Mouse (Mus musculus): ENCODE data around the gene Atoh1. TPM values are rescaled to one million over a fixed set of nuclear protein-coding genes. Genes with fewer than 3 reads are reported as not detected.

Gene Atoh1
- total and polyA plus RNA-seq, 3 experiments: not detected

DNA sequence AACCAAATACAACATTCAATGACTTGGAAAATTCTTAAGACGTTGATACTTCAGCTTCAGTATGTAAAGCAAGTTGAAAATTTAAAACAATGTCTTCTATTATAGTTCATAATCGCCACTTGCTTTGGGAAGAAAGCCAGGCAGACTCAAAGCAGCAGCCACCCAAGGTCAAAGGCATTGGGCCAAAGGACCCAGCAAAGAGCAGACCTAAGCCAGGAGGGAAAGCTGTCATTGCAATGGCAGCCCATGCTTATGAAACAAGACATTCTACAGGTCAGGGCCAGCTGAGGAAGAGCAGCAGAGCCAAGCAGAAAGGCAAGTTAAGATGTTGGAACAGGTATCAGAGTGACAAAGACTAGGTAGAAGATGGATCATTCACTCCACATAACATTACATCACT, 25.3 kb upstream of the Atoh1 start:
- no peak for DNase-seq (ENCODE audit: extremely low read depth)
- dilution Hi-C loops (cut with MboI; ENCODE audit: extremely low pct_ligation_motif_present, extremely low pct_unique_long_range_greater_than_20kb, low sequenced_read_pairs): no loop called here
- H3K4me2 ChIP-seq (ENCODE audit: insufficient read depth, low read depth, poor library complexity, severe bottlenecking): no peak overlapping the region
- H3K27ac ChIP-seq (ENCODE audit: insufficient read depth, low read depth): no peak overlapping the region
- no peaks in the 10 kb centered on the region for H3K79me2 ChIP-seq (replicated peaks; ENCODE audit: control insufficient read depth, extremely low read depth, insufficient read depth, poor library complexity, severe bottlenecking)
- no peak overlapping the region for H3K9ac ChIP-seq (ENCODE audit: insufficient read depth, low read depth)
- H3K4me3 ChIP-seq (replicated peaks in 1 of 3; ENCODE audit: low read depth in 2 of 3, low read length in 2 of 3, poor library complexity in 1 of 3): no peak overlapping the region
- TF ChIP-seq ELF1 (IDR thresholded peaks at IDR 0.05; ENCODE audit: low read depth, low read length): no peak
- TF ChIP-seq JUND (conservative IDR thresholded peaks at IDR 0.05; ENCODE audit: low read depth, low read length): no peak
- TF ChIP-seq E2F4 (IDR thresholded peaks at IDR 0.05; ENCODE audit: insufficient replicate concordance, low read depth, low read length): no peak
- no peak for TF ChIP-seq ETS1 (conservative IDR thresholded peaks at IDR 0.05; ENCODE audit: low read depth, low read length)
- no peak for TF ChIP-seq JUN (IDR thresholded peaks at IDR 0.05; ENCODE audit: insufficient read depth, low read depth, low read length)
- no peak for TF ChIP-seq TBP (conservative IDR thresholded peaks at IDR 0.05; ENCODE audit: low read depth, low read length)
- no peak for TF ChIP-seq GABPA (IDR thresholded peaks at IDR 0.05; ENCODE audit: insufficient replicate concordance, low read depth, low read length)
- no peak for TF ChIP-seq ZKSCAN1 (IDR thresholded peaks at IDR 0.05; ENCODE audit: borderline replicate concordance, low read depth, low read length)
- TF ChIP-seq NRF1 (IDR thresholded peaks at IDR 0.05; ENCODE audit: low read depth, low read length): no peak
- no peak for TF ChIP-seq ZMIZ1 (IDR thresholded peaks at IDR 0.05; ENCODE audit: low read depth, low read length)
- TF ChIP-seq KAT2A (IDR thresholded peaks at IDR 0.05; ENCODE audit: insufficient replicate concordance, low read length): no peak
- no peak for TF ChIP-seq MXI1 (IDR thresholded peaks at IDR 0.05; ENCODE audit: low read depth, low read length)
- TF ChIP-seq PAX5 (IDR thresholded peaks at IDR 0.05; ENCODE audit: low read length): no peak
- TF ChIP-seq UBTF (IDR thresholded peaks at IDR 0.05; ENCODE audit: low read depth, low read length): no peak
- TF ChIP-seq MAX (IDR thresholded peaks at IDR 0.05; ENCODE audit: low read length): no peak
- TF ChIP-seq MEF2A (IDR thresholded peaks at IDR 0.05; ENCODE audit: borderline replicate concordance, low read depth, low read length): no peak
- no peak for TF ChIP-seq RCOR1 (conservative IDR thresholded peaks at IDR 0.05; ENCODE audit: low read depth, low read length)
- no peak for TF ChIP-seq USF2 (conservative IDR thresholded peaks at IDR 0.05; ENCODE audit: low read depth, low read length)
- no peak for TF ChIP-seq POLR2A (IDR thresholded peaks at IDR 0.05; ENCODE audit: low read depth, low read length)
- no peaks in the 10 kb centered on the region for H3K36me3 ChIP-seq (replicated peaks in 1 of 2; ENCODE audit: control insufficient read depth in 1 of 2, insufficient read depth in 1 of 2, low read length in 1 of 2)
- H3K9me3 ChIP-seq (replicated peaks; ENCODE audit: low read length): peaks cover 61% of the 10 kb centered on the region
- no peaks in the 10 kb centered on the region for H3K4me1 ChIP-seq (ENCODE audit: control insufficient read depth in 1 of 2, insufficient read depth in 2 of 2)
- no peaks in the 10 kb centered on the region for H3K27me3 ChIP-seq (replicated peaks)
- in situ Hi-C loops (cut with MboI; ENCODE audit: low pct_ligation_motif_present, low pct_unique_long_range_greater_than_20kb, low sequenced_read_pairs): no loop called here

DNA sequence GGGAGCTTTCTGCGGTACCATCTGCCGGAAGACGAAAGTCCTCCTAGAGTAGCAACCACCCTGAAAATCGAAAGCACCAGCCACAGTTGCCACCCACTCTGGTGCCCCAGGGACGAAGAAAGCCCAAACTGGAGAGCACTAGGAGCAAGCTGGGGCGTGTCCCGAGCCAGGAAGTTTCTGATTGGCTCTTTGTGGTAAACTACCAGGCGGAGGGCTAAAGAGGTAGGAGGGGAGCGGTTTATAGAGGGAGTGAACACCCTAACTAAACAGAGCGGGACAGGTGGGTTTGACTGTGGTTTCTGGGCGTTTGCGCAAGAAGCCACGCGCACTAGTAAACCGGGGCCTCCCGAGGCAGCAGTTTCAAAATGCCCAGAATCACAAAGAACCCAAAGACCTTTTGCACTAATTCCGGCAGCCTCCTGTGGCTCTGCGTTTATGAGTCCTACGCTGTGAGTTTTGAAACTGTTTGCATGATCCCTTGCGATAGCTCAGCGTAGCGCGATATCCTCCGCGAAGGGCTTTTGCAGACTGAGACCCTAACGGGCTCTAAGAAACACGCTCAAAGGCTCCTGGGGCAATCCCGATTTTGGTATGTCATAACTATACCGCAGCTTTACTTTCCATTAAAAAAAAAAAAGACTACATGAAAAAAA, 1.0 kb upstream of the Atoh1 start:
- H3K4me3 ChIP-seq (replicated peaks in 1 of 3; ENCODE audit: low read depth in 2 of 3, low read length in 2 of 3, poor library complexity in 1 of 3): no peak overlapping the region
- TF ChIP-seq ZKSCAN1 (IDR thresholded peaks at IDR 0.05; ENCODE audit: borderline replicate concordance, low read depth, low read length) (no peak), ETS1 (conservative IDR thresholded peaks at IDR 0.05; ENCODE audit: low read depth, low read length) (no peak), SIN3A (IDR thresholded peaks at IDR 0.05; ENCODE audit: low read length) (no peak), IRF4 (IDR thresholded peaks at IDR 0.05; ENCODE audit: low read depth, low read length) (no peak), ZC3H11A (IDR thresholded peaks at IDR 0.05; ENCODE audit: low read depth, low read length) (no peak), MAFK (IDR thresholded peaks at IDR 0.05; ENCODE audit: insufficient replicate concordance, low read length) (no peak), JUN (IDR thresholded peaks at IDR 0.05; ENCODE audit: insufficient read depth, low read depth, low read length) (no peak), UBTF (IDR thresholded peaks at IDR 0.05; ENCODE audit: low read depth, low read length) (no peak), NELFE (IDR thresholded peaks at IDR 0.05; ENCODE audit: low read depth, low read length) (no peak), TCF12 (IDR thresholded peaks at IDR 0.05; ENCODE audit: low read depth, low read length) (no peak), RCOR1 (conservative IDR thresholded peaks at IDR 0.05; ENCODE audit: low read depth, low read length) (no peak), MAZ (IDR thresholded peaks at IDR 0.05; ENCODE audit: low read depth, low read length) (no peak), POLR2A (IDR thresholded peaks at IDR 0.05; ENCODE audit: low read depth, low read length) (no peak), CHD1 (IDR thresholded peaks at IDR 0.05; ENCODE audit: low read depth, low read length) (no peak), CTCF (conservative IDR thresholded peaks at IDR 0.05 in 1 of 2, IDR thresholded peaks at IDR 0.05 in 1 of 2; ENCODE audit: low read depth in 2 of 2, low read length in 2 of 2) (no peak)
- in situ Hi-C loops (cut with MboI; ENCODE audit: low pct_ligation_motif_present, low pct_unique_long_range_greater_than_20kb, low sequenced_read_pairs): no loop called here

More for the DNA sequence above, 1.0 kb upstream of the Atoh1 start:
- Histone ChIP-seq H3K9ac (ENCODE audit: insufficient read depth, low read depth) (no peak overlapping the region), H3K36me3 (replicated peaks in 1 of 2; ENCODE audit: control insufficient read depth in 1 of 2, insufficient read depth in 1 of 2, low read length in 1 of 2) (no peaks in the 10 kb centered on the region), H3K27ac (ENCODE audit: insufficient read depth, low read depth) (no peak overlapping the region), H3K9me3 (replicated peaks; ENCODE audit: low read length) (peaks cover 43% of the 10 kb centered on the region), H3K27me3 (replicated peaks) (no peaks in the 10 kb centered on the region), H3K4me2 (ENCODE audit: insufficient read depth, low read depth, poor library complexity, severe bottlenecking) (no peak overlapping the region), H3K79me2 (replicated peaks; ENCODE audit: control insufficient read depth, extremely low read depth, insufficient read depth, poor library complexity, severe bottlenecking) (no peaks in the 10 kb centered on the region), H3K4me1 (ENCODE audit: control insufficient read depth in 1 of 2, insufficient read depth in 2 of 2) (no peaks in the 10 kb centered on the region)
- DNase-seq (ENCODE audit: extremely low read depth): no peak
- dilution Hi-C loops (cut with MboI; ENCODE audit: extremely low pct_ligation_motif_present, extremely low pct_unique_long_range_greater_than_20kb, low sequenced_read_pairs): no loop called here

Measured in CH12.LX (cell line).